Mouse (Mus musculus) C2C12 (cell line): Measurements from ENCODE around the gene Ddah1.

Experiments used
- CEBPB ChIP-seq: IDR thresholded peaks from one replicate; pipeline ENCODE4 v1.6.1; 2011; ENCODE audit warnings: low read depth, mild to moderate bottlenecking, control low read depth, moderate library complexity
- CTCF ChIP-seq: IDR thresholded peaks from one replicate; pipeline ENCODE4 v1.5.1; 2011; ENCODE audit not compliant: control insufficient read depth, insufficient read depth, insufficient read length
- MYOD1 ChIP-seq: IDR thresholded peaks from one replicate; pipeline ENCODE4 v1.6.1; 2011; ENCODE audit warnings: low read depth; ENCODE audit not compliant: control insufficient read depth, insufficient read length
- MYOG ChIP-seq: IDR thresholded peaks from one replicate; pipeline ENCODE4 v1.6.1; 2011; ENCODE audit not compliant: control insufficient read depth, insufficient read length; ENCODE audit errors: extremely low read depth
- USF1 ChIP-seq: IDR thresholded peaks from one replicate; pipeline ENCODE4 v1.6.1; 2011; ENCODE audit warnings: low read depth, mild to moderate bottlenecking, control low read depth, moderate library complexity

DNA sequence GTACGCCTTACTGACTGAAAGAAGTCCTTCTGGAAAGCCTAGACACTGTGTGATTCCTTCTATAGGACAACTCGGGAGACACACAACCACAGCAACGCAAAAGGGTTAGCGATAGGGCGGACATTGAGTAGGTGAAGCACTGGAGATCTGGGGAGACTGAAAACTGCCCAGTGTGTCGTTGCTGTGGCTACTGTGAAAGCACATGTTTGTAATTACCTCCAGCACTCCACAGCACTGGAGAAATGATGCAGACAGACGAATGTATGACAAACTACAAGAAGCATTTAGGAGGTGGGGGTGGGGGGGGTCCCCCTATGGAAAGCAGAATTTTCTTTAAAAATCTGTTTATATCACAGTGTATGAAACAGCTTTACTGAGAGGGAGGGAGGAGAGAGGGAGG, 37.4 kb downstream of the Ddah1 start:
- TF ChIP-seq CTCF (no peak), USF1 (no peak), MYOG (no peak), CEBPB (no peak), MYOD1 (no peak)
